Mouse (Mus musculus) midbrain, embryonic 11.5 days (tissue): ENCODE data around the gene Tpst1. TPM values are rescaled to one million over a fixed set of nuclear protein-coding genes. Genes with fewer than 3 reads are reported as not detected.

ENCODE experiments used
- ATAC-seq: fragments of 200-750 bp; cut with Nextera tagmentation; 2 replicates; pipeline ENCODE4 v1.8.0; 2017; ENCODE audit warnings: moderate TSS enrichment, moderate library complexity; ENCODE audit not compliant: low FRiP score
- DNase-seq: peaks from one replicate; pipeline ENCODE4 v3.0.0; 2015; ENCODE audit warnings: low spot score; ENCODE audit errors: missing footprints
- H3K27ac ChIP-seq: fragments of 300-500 bp; sonication (generic); 2 replicates; pipeline ENCODE4 v1.5.1; 2014; ENCODE audit warnings: low read depth, low read length
- H3K27me3 ChIP-seq: fragments of 300-500 bp; sonication (generic); 2 replicates; pipeline ENCODE4 v1.6.1; 2014; ENCODE audit warnings: mild to moderate bottlenecking, low read length, moderate library complexity, mixed read lengths; ENCODE audit not compliant: control insufficient read depth, insufficient read depth
- H3K36me3 ChIP-seq: fragments of 300-500 bp; sonication (generic); 2 replicates; pipeline ENCODE4 v1.6.1; 2014; ENCODE audit warnings: mild to moderate bottlenecking, low read length, moderate library complexity, mixed read lengths; ENCODE audit not compliant: control insufficient read depth, insufficient read depth
- H3K4me1 ChIP-seq: fragments of 300-500 bp; sonication (generic); 2 replicates; pipeline ENCODE4 v1.6.1; 2014; ENCODE audit warnings: low read length; ENCODE audit not compliant: control insufficient read depth, insufficient read depth
- H3K4me2 ChIP-seq: fragments of 300-500 bp; sonication (generic); 2 replicates; pipeline ENCODE4 v1.6.1; 2014; ENCODE audit warnings: mild to moderate bottlenecking, moderate library complexity
- H3K4me3 ChIP-seq: fragments of 300-500 bp; sonication (generic); 2 replicates; pipeline ENCODE4 v1.5.1; 2014; ENCODE audit warnings: low read depth, low read length
- H3K9ac ChIP-seq: fragments of 300-500 bp; sonication (generic); 2 replicates; pipeline ENCODE4 v1.6.1; 2014; ENCODE audit warnings: low read length
- H3K9me3 ChIP-seq: fragments of 300-500 bp; sonication (generic); 2 replicates; pipeline ENCODE4 v1.6.1; 2016; ENCODE audit warnings: low read length; ENCODE audit not compliant: control insufficient read depth
- WGBS: fragments of 180-500 bp; shearing (Covaris S2); extraction: QIAGEN DNeasy Blood & Tissue Kit; methylation state at CpG from one replicate; pipeline ENCODE4 v1.1.7; 2014; 5-methylcytosine and 5-hydroxymethylcytosine counted together
- polyA plus RNA-seq: library from polyadenylated mRNA; unstranded; fragments of >200 nt; fragmentation: Nextera tagmentation; extraction: Ambion mirVana; gene quantifications from 2 replicates; pipeline ENCODE4 v1.2.1, GENCODE M21; 2014

The Tpst1 gene
- polyA plus RNA-seq, 1 experiment from 2014 or later: 64.7 TPM

DNA sequence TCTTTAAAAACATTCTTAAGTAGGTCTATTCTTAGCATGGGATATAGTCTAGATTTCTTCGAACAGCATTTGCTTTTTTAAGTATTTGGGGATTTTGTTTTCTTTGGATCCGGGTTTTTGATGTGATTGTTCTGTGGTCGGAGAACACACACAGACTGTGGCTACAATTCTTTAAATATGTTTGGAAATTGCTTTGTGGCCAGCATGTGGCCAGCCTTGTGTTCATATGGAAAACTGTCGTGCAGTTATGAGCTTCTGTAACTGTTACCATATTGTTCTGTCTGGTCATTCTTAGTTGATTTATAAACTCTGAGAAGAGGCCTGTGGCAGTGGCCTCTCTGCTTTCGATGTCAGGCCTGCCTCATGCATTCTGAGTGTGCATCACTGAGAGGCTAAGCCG, 44.8 kb downstream of the Tpst1 start:
- 87% methylated on average over 6 of the region's 6 CpGs for WGBS
- no peaks in the 10 kb centered on the region for H3K27me3 ChIP-seq
- no peak overlapping the region for H3K4me3 ChIP-seq
- H3K4me2 ChIP-seq: no peak overlapping the region
- H3K4me1 ChIP-seq: no peaks in the 10 kb centered on the region
- no peak for DNase-seq
- H3K9ac ChIP-seq: no peak overlapping the region
- ATAC-seq: no peak
- no peaks in the 10 kb centered on the region for H3K9me3 ChIP-seq
- H3K36me3 ChIP-seq: no peaks in the 10 kb centered on the region
- no peak overlapping the region for H3K27ac ChIP-seq

DNA sequence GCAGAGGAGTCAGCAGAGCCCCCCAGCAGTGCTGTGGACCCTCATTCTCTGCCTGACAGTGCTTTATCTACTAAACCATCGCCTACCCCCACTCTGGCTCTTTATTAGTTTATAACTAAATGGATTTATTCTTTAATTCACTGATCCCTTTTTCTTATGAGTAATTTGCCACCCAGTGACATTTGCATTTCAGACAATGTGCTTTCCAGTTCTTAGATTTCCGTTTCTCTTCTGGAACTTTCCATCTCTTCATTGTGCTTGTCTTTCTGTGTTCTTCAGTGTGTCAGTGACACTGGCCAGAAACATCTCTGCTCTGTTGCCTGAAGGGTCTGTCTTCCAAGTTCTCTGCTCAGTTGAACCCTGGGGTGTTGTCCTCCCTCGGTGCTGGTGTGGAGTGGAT, 46.1 kb downstream of the Tpst1 start:
- H3K9me3 ChIP-seq: no peaks in the 10 kb centered on the region
- DNase-seq: no peak
- no peak for ATAC-seq
- H3K4me3 ChIP-seq: no peak overlapping the region
- WGBS: 87% methylated on average over 3 of the region's 3 CpGs
- no peak overlapping the region for H3K9ac ChIP-seq
- no peak overlapping the region for H3K27ac ChIP-seq
- no peaks in the 10 kb centered on the region for H3K27me3 ChIP-seq
- H3K4me1 ChIP-seq: no peaks in the 10 kb centered on the region
- H3K36me3 ChIP-seq: no peaks in the 10 kb centered on the region
- H3K4me2 ChIP-seq: no peak overlapping the region

DNA sequence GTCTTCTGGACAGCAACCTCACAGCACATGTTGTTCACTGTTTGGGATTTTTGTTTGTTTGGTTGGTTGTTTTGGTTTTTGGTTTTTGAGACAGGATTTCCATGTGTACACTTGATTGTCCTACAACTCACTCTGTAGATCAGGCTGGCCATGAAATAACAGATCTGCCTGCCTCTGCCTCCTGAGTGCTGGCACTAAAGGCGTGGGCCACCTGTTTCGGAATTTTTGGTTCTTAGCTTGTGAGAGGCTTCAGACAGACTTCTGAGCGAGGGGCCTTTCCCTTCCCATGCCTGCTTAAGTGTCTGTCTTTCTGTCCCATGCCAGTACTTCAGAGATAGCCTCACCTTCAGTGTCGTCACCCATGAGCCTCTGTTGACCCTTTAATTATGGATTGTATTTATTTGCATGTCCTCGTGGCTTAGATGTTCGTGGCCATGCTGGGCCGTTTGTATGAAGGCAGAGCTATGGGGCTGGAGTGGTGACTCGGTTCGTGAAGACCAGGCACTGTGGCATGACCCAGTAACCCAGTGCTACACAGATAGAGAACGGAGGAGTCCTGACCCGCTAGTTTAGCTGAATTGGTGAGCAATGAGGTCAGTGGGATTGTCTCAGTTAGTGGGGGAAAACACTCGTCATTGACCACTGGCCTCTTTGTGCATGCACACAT, 47.1 kb downstream of the Tpst1 start:
- WGBS: 89% methylated on average over 12 of the region's 12 CpGs
- H3K9ac ChIP-seq: no peak overlapping the region
- no peaks in the 10 kb centered on the region for H3K4me1 ChIP-seq
- no peaks in the 10 kb centered on the region for H3K36me3 ChIP-seq
- no peak overlapping the region for H3K27ac ChIP-seq
- no peak for ATAC-seq
- no peak for DNase-seq
- H3K9me3 ChIP-seq: no peaks in the 10 kb centered on the region
- H3K4me2 ChIP-seq: no peak overlapping the region
- H3K4me3 ChIP-seq: no peak overlapping the region
- no peaks in the 10 kb centered on the region for H3K27me3 ChIP-seq

DNA sequence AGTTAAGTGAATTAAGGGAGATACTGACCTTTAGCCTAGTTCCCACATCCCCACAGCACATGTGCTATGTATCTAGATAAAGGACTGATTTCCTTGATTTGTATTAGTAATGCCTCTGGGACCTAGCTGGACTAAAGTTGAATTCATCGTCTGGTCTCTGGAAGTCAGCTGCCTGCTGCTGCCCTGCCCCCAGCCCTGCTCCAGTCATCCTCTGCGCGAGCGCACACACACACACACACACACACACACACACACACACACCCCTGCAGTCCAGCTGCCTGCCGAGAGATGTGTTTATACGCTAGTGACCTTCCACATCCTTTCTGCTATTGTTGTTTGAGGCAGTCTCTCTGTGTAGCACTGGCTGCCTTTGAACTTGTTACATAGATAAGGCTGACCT, 47.8 kb downstream of the Tpst1 start:
- 71% methylated on average over 6 of the region's 6 CpGs for WGBS

DNA sequence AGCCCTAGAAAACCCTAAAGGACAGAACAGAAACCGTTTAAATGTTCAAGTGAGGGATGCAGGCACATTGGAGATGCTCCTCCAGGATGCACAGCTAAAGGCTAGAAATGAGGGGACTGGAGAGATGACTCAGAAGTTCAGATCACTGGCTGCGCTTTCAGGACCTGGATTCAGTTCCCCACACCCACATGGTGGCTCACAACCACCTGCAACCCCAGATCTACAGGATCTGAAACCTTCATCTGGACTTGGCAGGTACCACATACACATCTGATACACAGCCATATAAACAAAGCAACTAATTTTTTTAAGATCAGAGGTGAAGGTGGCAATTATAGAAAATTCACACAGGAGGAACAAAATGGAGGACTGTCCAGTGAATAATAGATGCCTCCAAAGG, 49.2 kb downstream of the Tpst1 start:
- Histone ChIP-seq H3K9me3 (no peaks in the 10 kb centered on the region), H3K36me3 (no peaks in the 10 kb centered on the region), H3K4me2 (no peak overlapping the region), H3K27me3 (no peaks in the 10 kb centered on the region), H3K4me1 (no peaks in the 10 kb centered on the region), H3K4me3 (no peak overlapping the region), H3K27ac (no peak overlapping the region), H3K9ac (no peak overlapping the region; the same call in 1 of the 2 replicates)
- WGBS: 83% methylated on average over 2 of the region's 2 CpGs
- ATAC-seq: no peak
- DNase-seq: no peak

More for the DNA sequence above, 47.8 kb downstream of the Tpst1 start:
- DNase-seq (no peak), ATAC-seq (no peak)
- Histone ChIP-seq H3K4me1 (no peaks in the 10 kb centered on the region), H3K36me3 (no peaks in the 10 kb centered on the region), H3K4me3 (no peak overlapping the region), H3K9ac (no peak overlapping the region), H3K27me3 (no peaks in the 10 kb centered on the region), H3K4me2 (no peak overlapping the region), H3K9me3 (no peaks in the 10 kb centered on the region), H3K27ac (no peak overlapping the region)

DNA sequence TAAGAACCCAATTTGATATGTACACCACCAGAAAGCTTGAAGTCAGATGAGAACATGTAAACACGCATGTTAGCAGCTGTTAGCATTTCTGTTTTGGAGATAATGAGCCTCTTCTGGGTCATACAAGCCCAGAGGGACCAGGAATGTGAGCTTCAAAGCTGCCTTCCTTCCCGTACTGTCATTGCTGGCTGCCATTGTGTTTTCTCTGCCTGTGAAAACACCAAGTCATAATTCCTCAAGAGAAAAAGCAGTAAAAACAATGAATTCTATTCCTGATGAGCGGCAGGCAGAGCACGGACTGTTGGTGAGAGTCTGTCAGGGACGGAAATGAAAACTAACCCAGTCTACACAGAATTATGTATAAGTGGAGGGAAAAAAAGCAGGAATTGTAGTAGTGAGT, 51.1 kb downstream of the Tpst1 start:
- no peaks in the 10 kb centered on the region for H3K36me3 ChIP-seq
- ATAC-seq (no peak), DNase-seq (no peak)
- WGBS: 88% methylated on average over 5 of the region's 5 CpGs
- H3K4me3 ChIP-seq: no peak overlapping the region
- no peak overlapping the region for H3K27ac ChIP-seq
- H3K4me1 ChIP-seq: no peaks in the 10 kb centered on the region
- no peak overlapping the region for H3K4me2 ChIP-seq
- no peak overlapping the region for H3K9ac ChIP-seq
- no peaks in the 10 kb centered on the region for H3K27me3 ChIP-seq
- no peaks in the 10 kb centered on the region for H3K9me3 ChIP-seq

DNA sequence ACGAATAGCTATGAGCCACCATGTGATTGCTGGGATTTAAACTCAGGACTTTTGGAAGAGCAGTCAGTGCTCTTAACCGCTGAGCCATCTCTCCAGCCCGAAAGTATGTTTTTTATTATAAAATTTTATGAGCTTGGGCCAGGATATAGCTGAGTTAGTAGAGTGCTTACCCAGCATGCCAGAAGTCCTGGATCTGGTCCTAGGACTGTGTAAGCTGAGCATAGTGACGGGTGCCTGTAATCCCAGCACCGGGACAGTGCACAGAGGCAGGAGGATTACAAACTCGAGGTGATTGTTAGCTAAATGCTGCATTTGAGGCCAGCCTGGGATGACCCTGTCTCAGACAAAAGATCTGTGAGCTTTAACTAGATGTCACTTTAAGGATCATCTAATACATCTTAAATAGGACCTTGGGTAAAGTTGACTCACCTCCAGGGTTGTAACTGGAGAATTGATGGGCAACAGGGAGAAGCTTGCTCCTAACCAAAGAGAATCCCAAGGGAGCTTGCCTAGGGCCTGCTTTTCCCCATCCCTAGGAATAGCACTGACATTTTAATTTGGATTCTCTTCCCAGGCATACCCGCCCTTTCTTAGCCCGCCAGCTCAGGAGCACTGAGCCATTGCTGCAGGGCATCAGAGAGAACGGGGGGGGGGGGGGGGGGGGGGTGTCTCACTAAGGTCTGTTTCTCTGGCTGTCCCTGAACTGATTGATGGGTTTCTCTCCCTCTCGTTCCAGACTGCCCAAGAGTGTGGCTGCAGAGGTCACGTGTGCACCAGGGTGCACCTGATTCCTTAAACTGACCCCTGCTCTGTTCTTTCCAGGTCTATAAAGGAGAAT, 55.8 kb downstream of the Tpst1 start:
- Histone ChIP-seq H3K4me3 (no peak overlapping the region), H3K4me1 (no peaks in the 10 kb centered on the region), H3K27me3 (no peaks in the 10 kb centered on the region), H3K9me3 (no peaks in the 10 kb centered on the region), H3K36me3 (no peaks in the 10 kb centered on the region), H3K9ac (no peak overlapping the region), H3K27ac (no peak overlapping the region), H3K4me2 (no peak overlapping the region)
- DNase-seq (no peak), ATAC-seq (no peak)
- WGBS: 74% methylated on average over 11 of the region's 11 CpGs

DNA sequence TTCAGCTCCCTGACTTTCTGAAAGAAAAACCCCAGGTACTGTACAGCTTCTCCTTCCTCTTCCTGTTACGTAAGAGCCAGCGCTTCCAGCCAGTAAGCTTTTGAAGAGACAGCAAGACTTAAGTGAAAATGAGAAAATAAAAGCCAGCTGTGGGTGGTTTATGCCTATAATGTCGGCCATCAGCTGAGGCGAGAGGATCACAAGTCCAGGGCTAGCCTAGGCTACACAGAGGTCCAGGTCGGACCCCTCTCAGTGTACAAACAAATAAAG, 56.3 kb downstream of the Tpst1 start:
- no peak for DNase-seq
- no peaks in the 10 kb centered on the region for H3K36me3 ChIP-seq
- H3K9ac ChIP-seq: no peak overlapping the region
- no peak for ATAC-seq
- no peaks in the 10 kb centered on the region for H3K4me1 ChIP-seq
- H3K4me2 ChIP-seq: no peak overlapping the region
- no peak overlapping the region for H3K4me3 ChIP-seq
- H3K27me3 ChIP-seq: no peaks in the 10 kb centered on the region
- no peak overlapping the region for H3K27ac ChIP-seq
- WGBS: 92% methylated on average over 5 of the region's 5 CpGs
- no peaks in the 10 kb centered on the region for H3K9me3 ChIP-seq

DNA sequence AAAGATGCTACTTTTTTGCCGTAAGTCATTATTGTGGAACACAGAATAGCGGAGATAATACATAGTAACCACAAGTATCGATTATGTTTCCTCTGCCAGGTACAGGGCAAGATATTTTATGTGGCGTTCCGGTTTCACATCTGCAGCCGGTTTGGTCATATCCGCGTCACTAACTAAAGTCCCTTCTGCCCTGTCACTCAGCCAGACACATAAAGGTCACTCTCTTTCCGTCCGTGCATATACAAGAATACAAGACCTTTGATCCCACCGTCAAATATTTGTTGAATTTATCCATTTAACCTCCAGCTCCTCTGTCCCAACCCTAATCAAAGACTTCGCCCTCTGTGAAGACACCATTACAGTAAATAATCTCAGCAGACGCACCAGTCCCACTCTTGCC, 63.5 kb downstream of the Tpst1 start:
- DNase-seq: no peak
- 94% methylated on average over 13 of the region's 13 CpGs for WGBS

More for the DNA sequence above, 63.5 kb downstream of the Tpst1 start:
- Histone ChIP-seq H3K9ac (no peak overlapping the region), H3K4me1 (no peaks in the 10 kb centered on the region), H3K36me3 (no peaks in the 10 kb centered on the region), H3K9me3 (no peaks in the 10 kb centered on the region), H3K27me3 (no peaks in the 10 kb centered on the region), H3K27ac (no peak overlapping the region), H3K4me3 (no peak overlapping the region), H3K4me2 (no peak overlapping the region)
- ATAC-seq: no peak
